Mouse (Mus musculus) intestine, embryonic 16.5 days (tissue): Measurements from ENCODE around the gene Tmem81. TPM values are rescaled to one million over a fixed set of nuclear protein-coding genes. Genes with fewer than 3 reads are reported as not detected.
"Not testable (repeated sequence)": the region's sequence is repeated elsewhere in the genome, so short reads cannot be mapped to it uniquely, and the experiment has no call there.

Experiments
- ATAC-seq: fragments of 200-750 bp; cut with Nextera tagmentation; 2 replicates; pipeline ENCODE4 v1.8.0; 2017; ENCODE audit warnings: moderate TSS enrichment, moderate library complexity
- H3K27ac ChIP-seq: fragments of 300-500 bp; sonication (generic); 2 replicates; pipeline ENCODE4 v1.5.1; 2014; ENCODE audit warnings: mild to moderate bottlenecking, low read length
- H3K27me3 ChIP-seq: fragments of 300-500 bp; sonication (generic); replicated peaks from 2 replicates; pipeline ENCODE4 v1.6.1; 2014; ENCODE audit warnings: low read length, control low read depth, mixed read lengths; ENCODE audit not compliant: control insufficient read depth, insufficient read depth
- H3K36me3 ChIP-seq: fragments of 300-500 bp; sonication (generic); 2 replicates; pipeline ENCODE4 v1.6.1; 2014; ENCODE audit warnings: low read length, control low read depth; ENCODE audit not compliant: control insufficient read depth, insufficient read depth
- H3K4me1 ChIP-seq: fragments of 300-500 bp; sonication (generic); 2 replicates; pipeline ENCODE4 v1.6.1; 2014; ENCODE audit warnings: low read length, control low read depth, mixed read lengths; ENCODE audit not compliant: control insufficient read depth, insufficient read depth
- H3K4me2 ChIP-seq: fragments of 300-500 bp; sonication (generic); 2 replicates; pipeline ENCODE4 v1.6.1; 2014; ENCODE audit warnings: low read depth, low read length, control low read depth
- H3K4me3 ChIP-seq: fragments of 300-500 bp; sonication (generic); 2 replicates; pipeline ENCODE4 v1.5.1; 2014; ENCODE audit warnings: mild to moderate bottlenecking, low read length
- H3K9ac ChIP-seq: fragments of 300-500 bp; sonication (generic); 2 replicates; pipeline ENCODE4 v1.6.1; 2014; ENCODE audit warnings: low read depth, low read length
- H3K9me3 ChIP-seq: fragments of 300-500 bp; sonication (generic); 2 replicates; pipeline ENCODE4 v1.6.1; 2016; ENCODE audit warnings: low read length, control low read depth; ENCODE audit not compliant: control insufficient read depth
- WGBS: fragments of 180-500 bp; shearing (Covaris S2); extraction: QIAGEN DNeasy Blood & Tissue Kit; methylation state at CpG from one replicate; pipeline ENCODE4 v1.1.7; 2014; 5-methylcytosine and 5-hydroxymethylcytosine counted together
- polyA plus RNA-seq: library from polyadenylated mRNA; unstranded; fragments of >200 nt; fragmentation: Nextera tagmentation; extraction: Ambion mirVana; gene quantifications from 2 replicates; pipeline ENCODE4 v1.2.1, GENCODE M21; 2015

The Tmem81 gene
- 1.4 and 1.7 TPM in 2 replicates for polyA plus RNA-seq

GRCm38 (mm10) chr1:132506058-132506457 lies at the start of gene Tmem81:
Gene Tmem81, plus strand, starts transcription at chr1:132506230.
- H3K9ac ChIP-seq: no peak within 1 kb of the TSS
- H3K27me3 ChIP-seq: no peaks in the 10 kb centered on the region
- WGBS: 89% methylated on average over 7 of the region's 7 CpGs
- no peaks in the 10 kb centered on the region for H3K4me1 ChIP-seq
- no peaks in the 10 kb centered on the region; the same call in 1 of the 2 replicates for H3K36me3 ChIP-seq
- ATAC-seq: no peak
- H3K27ac ChIP-seq: no peak within 1 kb of the TSS
- H3K4me3 ChIP-seq: no peak within 1 kb of the TSS
- no peak within 1 kb of the TSS for H3K4me2 ChIP-seq
- H3K9me3 ChIP-seq: no peaks in the 10 kb centered on the region

GRCm38 (mm10) chr1:132464651-132465050 lies 41.4 kb upstream of the Tmem81 start:
- WGBS: 81% methylated on average over 5 of the region's 5 CpGs
- Histone ChIP-seq H3K27me3 (no peaks in the 10 kb centered on the region), H3K4me3 (no peak overlapping the region), H3K4me1 (no peaks in the 10 kb centered on the region), H3K9ac (no peak overlapping the region), H3K4me2 (no peak overlapping the region), H3K36me3 (no peaks in the 10 kb centered on the region), H3K9me3 (no peaks in the 10 kb centered on the region), H3K27ac (no peak overlapping the region)
- no peak for ATAC-seq

GRCm38 (mm10) chr1:132468926-132469325 lies 37.1 kb upstream of the Tmem81 start:
- Histone ChIP-seq H3K9me3 (no peaks in the 10 kb centered on the region), H3K4me1 (no peaks in the 10 kb centered on the region), H3K27ac (0 out of 2 replicates have a peak overlapping the region, but pooled peaks have one; percentile 23), H3K4me2 (no peak overlapping the region), H3K4me3 (no peak overlapping the region), H3K9ac (no peak overlapping the region), H3K36me3 (no peaks in the 10 kb centered on the region), H3K27me3 (no peaks in the 10 kb centered on the region)
- ATAC-seq: no peak

- no peak overlapping the region for H3K9ac ChIP-seq
- H3K27ac ChIP-seq: no peak overlapping the region
- WGBS: 92% methylated on average over 7 of the region's 7 CpGs
- H3K4me2 ChIP-seq: no peak overlapping the region
- no peaks in the 10 kb centered on the region for H3K9me3 ChIP-seq
- H3K4me3 ChIP-seq: no peak overlapping the region
- no peaks in the 10 kb centered on the region for H3K4me1 ChIP-seq
- H3K36me3 ChIP-seq: no peaks in the 10 kb centered on the region
- ATAC-seq: no peak
- H3K27me3 ChIP-seq: no peaks in the 10 kb centered on the region
Measured at GRCm38 (mm10) chr1:132469519-132469918, 36.5 kb upstream of the Tmem81 start.

GRCm38 (mm10) chr1:132470031-132470430 lies 36.0 kb upstream of the Tmem81 start:
- WGBS: 94% methylated on average over 1 of the region's 1 CpGs
- not testable (repeated sequence) for H3K9me3 ChIP-seq, ATAC-seq

GRCm38 (mm10) chr1:132471032-132471431 lies 35.0 kb upstream of the Tmem81 start:
- 94% methylated on average over 2 of the region's 2 CpGs for WGBS
- no peaks in the 10 kb centered on the region for H3K4me1 ChIP-seq
- no peaks in the 10 kb centered on the region for H3K27me3 ChIP-seq
- no peak overlapping the region for H3K27ac ChIP-seq
- no peaks in the 10 kb centered on the region for H3K36me3 ChIP-seq
- H3K9ac ChIP-seq: no peak overlapping the region
- no peak overlapping the region for H3K4me3 ChIP-seq
- H3K4me2 ChIP-seq: no peak overlapping the region
- no peak for ATAC-seq
- no peaks in the 10 kb centered on the region for H3K9me3 ChIP-seq

More at GRCm38 (mm10) chr1:132470031-132470430, 36.0 kb upstream of the Tmem81 start:
- not testable (repeated sequence) for H3K27ac ChIP-seq, H3K36me3 ChIP-seq, H3K4me2 ChIP-seq, H3K4me1 ChIP-seq, H3K4me3 ChIP-seq, H3K27me3 ChIP-seq, H3K9ac ChIP-seq

- no peak for ATAC-seq
- 86% methylated on average over 5 of the region's 5 CpGs for WGBS
- H3K27me3 ChIP-seq: no peaks in the 10 kb centered on the region
- H3K4me2 ChIP-seq: no peak overlapping the region
- no peaks in the 10 kb centered on the region for H3K9me3 ChIP-seq
- no peak overlapping the region for H3K9ac ChIP-seq
- H3K4me1 ChIP-seq: no peaks in the 10 kb centered on the region
- H3K27ac ChIP-seq: no peak overlapping the region
- H3K36me3 ChIP-seq: no peaks in the 10 kb centered on the region
- no peak overlapping the region for H3K4me3 ChIP-seq
Measured at GRCm38 (mm10) chr1:132471499-132471898, 34.5 kb upstream of the Tmem81 start.

GRCm38 (mm10) chr1:132472537-132472936 lies 33.5 kb upstream of the Tmem81 start:
- Histone ChIP-seq H3K4me2 (no peak overlapping the region), H3K9me3 (no peaks in the 10 kb centered on the region), H3K9ac (no peak overlapping the region), H3K27me3 (no peaks in the 10 kb centered on the region), H3K4me1 (no peaks in the 10 kb centered on the region), H3K27ac (no peak overlapping the region), H3K36me3 (no peaks in the 10 kb centered on the region), H3K4me3 (no peak overlapping the region)
- WGBS: 49% methylated on average over 5 of the region's 5 CpGs
- ATAC-seq: no peak

- no peaks in the 10 kb centered on the region for H3K27me3 ChIP-seq
- no peak overlapping the region for H3K27ac ChIP-seq
- no peaks in the 10 kb centered on the region for H3K9me3 ChIP-seq
- H3K4me2 ChIP-seq: no peak overlapping the region
- 68% methylated on average over 1 of the region's 1 CpGs for WGBS
- H3K36me3 ChIP-seq: no peaks in the 10 kb centered on the region
- no peak for ATAC-seq
- H3K4me3 ChIP-seq: no peak overlapping the region
- H3K9ac ChIP-seq: no peak overlapping the region
- H3K4me1 ChIP-seq: peaks cover 9% of the 10 kb centered on the region; the same call in 1 of the 2 replicates
Measured at GRCm38 (mm10) chr1:132474496-132474895, 31.5 kb upstream of the Tmem81 start.

GRCm38 (mm10) chr1:132476575-132476927 lies 29.5 kb upstream of the Tmem81 start:
- Histone ChIP-seq H3K4me1 (peaks cover 9% of the 10 kb centered on the region; the same call in 1 of the 2 replicates), H3K27me3 (no peaks in the 10 kb centered on the region), H3K9ac (peak overlapping the region; percentile 92), H3K4me2 (peak overlapping the region; percentile 83), H3K36me3 (no peaks in the 10 kb centered on the region), H3K27ac (peak overlapping the region; percentile 33), H3K9me3 (no peaks in the 10 kb centered on the region), H3K4me3 (peak overlapping the region; percentile 81)
- 4% methylated on average over 9 of the region's 9 CpGs for WGBS
- peak; percentile 54 for ATAC-seq
